Mouse (Mus musculus) gastrocnemius, adult 8-10 months (tissue): ENCODE data around the gene Eps8. TPM values are rescaled to one million over a fixed set of nuclear protein-coding genes. Genes with fewer than 3 reads are reported as not detected.

Experiments used
- total RNA-seq, 4 experiments: library from RNA; stranded (reverse); gene quantifications; 2 replicates each; pipeline ENCODE4 v1.2.4; 2022

Gene Eps8
- total RNA-seq, 4 experiments from 2014 or later: 2.4 to 3.9 (median 3.4) TPM

Other genes starting within 250 kb of the Eps8 start
- 10 to 100 TPM; 84.3 to 91.2 (median 88.7) TPM for gene Strap, start 80.2 kb upstream of the Eps8 start, total RNA-seq
- gene Dera, start 99.7 kb upstream of the Eps8 start, total RNA-seq: 10 to 100 TPM in 1 of 4 experiments, 1 to 10 TPM in 3; 6.7 to 10.7 (median 8.3) TPM